Mouse (Mus musculus) urinary bladder, postnatal 25 days (tissue): Measurements from ENCODE around the gene Fam114a1.

Experiments used
- DNase-seq: peaks from one replicate; pipeline ENCODE4 v3.0.0; 2022; ENCODE audit warnings: low spot score

The Fam114a1 gene

GRCm38 (mm10) chr5:64969861-64970771 is at the start of gene Fam114a1:
Gene Fam114a1 (plus strand): TSS chr5:64970071.
- peak; percentile 83 for DNase-seq

- no peak for DNase-seq
Measured at GRCm38 (mm10) chr5:64922891-64923381, 46.9 kb upstream of the Fam114a1 start.

GRCm38 (mm10) chr5:64932215-64932614 is 37.7 kb upstream of the Fam114a1 start:
- no peak for DNase-seq

- DNase-seq, result no peak
Measured at GRCm38 (mm10) chr5:64932775-64933174, 37.1 kb upstream of the Fam114a1 start.

- DNase-seq, result no peak
Measured at GRCm38 (mm10) chr5:64951486-64951885, 18.4 kb upstream of the Fam114a1 start.

GRCm38 (mm10) chr5:64954931-64955330 is 14.9 kb upstream of the Fam114a1 start:
- no peak for DNase-seq

- no peak for DNase-seq
Measured at GRCm38 (mm10) chr5:64958991-64959842, 10.7 kb upstream of the Fam114a1 start.

GRCm38 (mm10) chr5:64959843-64960230 is 10.0 kb upstream of the Fam114a1 start, which contains the start of gene Tlr6:
Gene Tlr6 (minus strand): TSS chr5:64960097.
- peak; percentile 44 for DNase-seq

GRCm38 (mm10) chr5:64960857-64961391 is 8.9 kb upstream of the Fam114a1 start:
- no peak for DNase-seq

- DNase-seq, result no peak
Measured at GRCm38 (mm10) chr5:64963271-64963670, 6.6 kb upstream of the Fam114a1 start.

- DNase-seq, result no peak
Measured at GRCm38 (mm10) chr5:64963735-64964134, 6.1 kb upstream of the Fam114a1 start.

- DNase-seq, result peak; percentile 22
Measured at GRCm38 (mm10) chr5:64968961-64969860, 660 bp upstream of the Fam114a1 start.

- no peak for DNase-seq
Measured at GRCm38 (mm10) chr5:64975121-64975520, 5.2 kb downstream of the Fam114a1 start.

GRCm38 (mm10) chr5:64977128-64977527 is 7.3 kb downstream of the Fam114a1 start:
- no peak for DNase-seq

- no peak for DNase-seq
Measured at GRCm38 (mm10) chr5:64985971-64986370, 16.1 kb downstream of the Fam114a1 start.

GRCm38 (mm10) chr5:64989940-64990339 is 20.1 kb downstream of the Fam114a1 start:
- no peak for DNase-seq

GRCm38 (mm10) chr5:64992540-64992939 is 22.7 kb downstream of the Fam114a1 start:
- DNase-seq, result no peak

- no peak for DNase-seq
Measured at GRCm38 (mm10) chr5:64995408-64995807, 25.5 kb downstream of the Fam114a1 start.

- no peak for DNase-seq
Measured at GRCm38 (mm10) chr5:65002940-65003824, 33.3 kb downstream of the Fam114a1 start.

- DNase-seq, result no peak
Measured at GRCm38 (mm10) chr5:65003946-65004535, 34.2 kb downstream of the Fam114a1 start.
